Mouse (Mus musculus): ENCODE measurements around the gene Ppp4c.

DNA sequence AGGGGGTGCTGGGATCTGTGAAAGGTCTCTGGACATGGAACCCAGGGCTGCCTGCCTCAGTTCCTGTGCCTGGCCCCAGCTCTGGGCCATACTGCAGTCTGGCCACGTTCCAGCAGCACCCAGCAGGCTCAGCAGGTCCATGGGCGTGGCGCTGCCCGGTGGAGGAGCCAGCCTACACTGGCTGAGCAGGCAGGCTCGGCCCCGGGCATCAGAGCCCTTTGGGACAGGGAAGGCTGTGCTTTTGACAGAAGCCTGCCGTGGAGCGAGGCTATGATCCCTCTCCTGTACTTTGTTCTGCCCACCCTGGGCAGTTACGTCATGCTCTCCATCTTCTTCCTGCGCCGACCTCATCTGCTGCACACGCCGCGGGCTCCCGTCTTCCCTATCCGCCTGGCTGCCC lies 26.1 kb downstream of the Ppp4c start, which contains the start of gene Gdpd3:
- no peak for TF ChIP-seq ZNF384 (IDR thresholded peaks at IDR 0.05; ENCODE audit: low read depth, low read length)
- TF ChIP-seq MAFK (IDR thresholded peaks at IDR 0.05; ENCODE audit: insufficient read depth, low read depth, low read length): no peak
- no peak for TF ChIP-seq ZC3H11A (IDR thresholded peaks at IDR 0.05; ENCODE audit: borderline replicate concordance, low read depth, low read length)
- TF ChIP-seq CHD2 (IDR thresholded peaks at IDR 0.05; ENCODE audit: low read depth, low read length): no peak
